Mouse (Mus musculus) CH12F3 (cell line): ENCODE measurements around the gene Lamc2.
"Not testable (repeated sequence)": the region's sequence is repeated elsewhere in the genome, so short reads cannot be mapped to it uniquely, and the experiment has no call there.

Experiments
- in situ Hi-C: fragments of 300-500 bp; cut with MboI; formaldehyde crosslinking; loops from 2 replicates; pipeline ENCODE4 v1.14.3; 2020; ENCODE audit warnings: low sequenced_read_pairs

Lamc2 gene

GRCm38 (mm10) chr1:153098586-153098985 lies 87.7 kb downstream of the Lamc2 start:
- in situ Hi-C loops = no loop called here

GRCm38 (mm10) chr1:153097017-153097675 lies 89.1 kb downstream of the Lamc2 start:
- in situ Hi-C loops = no loop called here

- in situ Hi-C loops = no loop called here
Observed at GRCm38 (mm10) chr1:153095826-153096727, 90.2 kb downstream of the Lamc2 start.

DNA sequence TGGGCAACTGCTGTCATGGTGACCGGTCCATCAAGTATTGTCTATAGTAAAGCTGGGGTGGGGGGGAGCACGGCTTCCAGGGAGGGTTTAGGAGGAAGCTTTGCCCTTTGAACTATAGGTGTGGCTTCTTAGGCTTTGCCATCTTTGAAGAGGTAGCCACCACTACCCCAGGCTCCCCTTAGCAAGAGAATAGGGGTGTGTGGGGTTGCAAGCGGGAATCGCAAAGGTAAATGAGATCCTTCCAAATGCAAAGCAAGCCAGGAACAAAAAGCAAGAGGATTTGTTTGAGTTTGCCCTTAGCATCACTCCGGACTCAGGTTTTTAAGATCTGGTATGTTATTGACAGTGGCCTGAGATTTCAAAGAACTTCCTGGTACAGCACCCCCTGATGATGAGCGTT lies 90.9 kb downstream of the Lamc2 start:
- in situ Hi-C loops = no loop called here

DNA sequence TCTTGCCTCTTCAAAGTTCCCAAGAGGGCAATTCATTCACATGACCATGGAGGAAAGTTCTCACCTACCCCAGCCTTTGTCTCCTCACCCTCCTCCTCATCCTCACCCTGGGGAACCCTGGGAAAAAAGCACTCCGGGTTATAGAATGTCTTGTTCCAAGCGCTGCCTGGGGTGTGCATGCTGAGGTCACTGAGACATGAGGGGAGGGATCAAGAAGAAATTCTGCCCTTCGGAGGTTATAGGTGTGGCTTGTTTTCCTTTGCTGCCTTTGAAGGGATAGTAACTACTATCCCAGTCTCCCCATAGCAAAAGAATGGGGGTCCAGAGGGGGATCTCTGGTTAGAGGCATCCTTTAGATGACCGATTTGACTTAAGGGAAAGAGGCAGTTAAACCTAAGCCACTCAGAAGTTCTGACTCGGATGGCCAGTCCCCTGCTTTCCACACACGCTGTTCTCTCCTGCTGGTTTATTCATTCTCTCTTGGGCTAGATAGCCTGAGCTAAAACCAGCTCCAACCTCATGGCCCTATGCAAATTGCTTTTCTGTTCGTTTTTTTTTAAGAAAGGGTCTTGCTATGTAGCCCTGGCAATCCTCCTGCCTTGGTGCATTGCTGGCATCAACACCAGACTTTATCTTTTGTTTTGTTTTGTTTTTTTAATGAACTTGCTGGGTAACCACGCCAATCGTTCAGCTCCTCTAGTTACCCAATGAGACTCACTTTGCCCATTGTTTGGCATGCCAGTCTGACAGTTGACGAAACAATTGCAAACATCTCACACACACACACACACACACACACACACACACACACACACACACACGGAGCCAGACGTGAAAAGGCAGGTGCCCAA lies 91.8 kb downstream of the Lamc2 start:
- in situ Hi-C loops = no loop called here

GRCm38 (mm10) chr1:153093581-153093980 lies 92.7 kb downstream of the Lamc2 start:
- in situ Hi-C loops = no loop called here

DNA sequence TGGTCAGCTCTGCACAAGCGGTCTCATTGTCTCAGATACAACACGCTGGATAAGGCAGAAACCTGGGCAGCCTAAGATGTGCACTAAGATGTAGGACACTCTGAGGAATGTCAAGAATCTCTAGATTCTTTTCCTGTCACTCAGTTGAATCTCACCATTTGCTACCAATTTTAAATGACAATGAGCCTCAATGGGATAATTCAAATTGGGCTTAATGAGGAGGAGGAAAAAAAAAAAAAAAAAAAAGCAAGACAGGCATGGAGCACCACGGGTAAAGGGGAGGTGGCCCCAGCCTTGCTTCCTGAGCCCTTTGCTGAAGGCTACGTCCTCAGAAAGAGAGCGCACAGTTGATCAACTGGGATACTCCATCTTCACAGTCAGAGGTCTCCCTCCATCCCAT lies 93.1 kb downstream of the Lamc2 start:
- in situ Hi-C loops = no loop called here

- in situ Hi-C loops = no loop called here
Observed at GRCm38 (mm10) chr1:153092237-153092975, 93.8 kb downstream of the Lamc2 start.

- in situ Hi-C loops = no loop called here
Observed at GRCm38 (mm10) chr1:153091438-153092236, 94.6 kb downstream of the Lamc2 start.

DNA sequence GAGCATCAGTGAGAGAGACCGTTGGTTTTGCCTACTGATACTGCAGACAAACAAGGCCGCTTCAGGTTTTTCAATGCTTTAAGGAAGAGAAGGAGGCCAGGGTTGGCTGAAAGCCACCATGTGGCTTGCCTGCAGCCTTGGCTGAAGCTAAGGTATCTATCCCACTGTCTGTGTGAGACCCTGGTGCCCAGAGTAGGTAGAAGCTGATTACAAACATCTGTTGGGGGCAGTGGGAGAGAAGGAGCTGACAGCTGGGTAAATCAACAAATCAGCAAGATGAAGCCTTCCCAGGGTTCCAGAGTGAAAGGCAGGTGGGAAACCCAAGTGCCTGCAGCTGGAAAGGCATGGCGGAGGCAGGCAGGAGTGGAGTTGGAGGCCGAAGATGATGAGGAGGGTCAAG lies 95.4 kb downstream of the Lamc2 start:
- in situ Hi-C loops = no loop called here

DNA sequence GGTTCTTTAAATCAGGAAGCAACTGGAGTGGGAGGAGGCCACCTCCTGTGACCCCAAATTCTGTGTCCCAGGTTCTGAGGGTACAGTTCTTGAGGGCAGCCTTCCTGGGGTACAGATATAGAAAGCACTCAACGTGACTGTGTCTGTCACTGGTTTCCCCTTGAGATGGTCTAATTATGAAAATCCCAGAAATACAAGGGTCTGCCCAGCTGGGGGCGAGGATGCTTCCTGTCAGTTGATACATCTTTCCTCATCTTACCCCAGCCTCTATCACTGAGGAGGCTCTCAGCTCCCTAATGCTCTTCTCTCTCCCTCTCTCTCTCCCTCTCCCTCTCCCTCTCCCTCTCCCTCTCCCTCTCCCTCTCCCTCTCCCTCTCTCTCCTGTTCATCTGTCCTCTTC lies 96.2 kb downstream of the Lamc2 start:
- in situ Hi-C loops = no loop called here

DNA sequence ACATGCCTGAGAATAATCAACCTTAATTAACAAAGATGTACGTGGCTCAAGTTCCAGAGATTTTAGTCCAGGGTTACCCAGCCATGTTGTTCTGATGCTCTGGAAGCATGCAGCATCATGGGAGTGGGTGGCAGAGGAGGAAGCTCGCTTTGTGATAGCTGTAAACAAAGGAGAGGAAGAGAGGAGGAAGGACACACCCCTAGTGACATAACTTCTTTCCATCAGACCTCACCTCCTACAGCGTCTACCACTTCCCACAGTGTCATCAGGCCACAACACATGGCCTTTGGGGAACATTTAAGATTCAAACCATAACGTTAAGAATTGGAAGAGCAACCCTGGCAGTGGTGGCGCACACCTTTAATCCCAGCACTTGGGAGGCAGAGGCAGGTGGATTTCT lies 98.5 kb downstream of the Lamc2 start:
- in situ Hi-C loops = no loop called here

GRCm38 (mm10) chr1:153085198-153085597 lies 101.0 kb downstream of the Lamc2 start:
- in situ Hi-C loops = no loop called here

GRCm38 (mm10) chr1:153084191-153084590 lies 102.1 kb downstream of the Lamc2 start:
- in situ Hi-C loops = no loop called here

DNA sequence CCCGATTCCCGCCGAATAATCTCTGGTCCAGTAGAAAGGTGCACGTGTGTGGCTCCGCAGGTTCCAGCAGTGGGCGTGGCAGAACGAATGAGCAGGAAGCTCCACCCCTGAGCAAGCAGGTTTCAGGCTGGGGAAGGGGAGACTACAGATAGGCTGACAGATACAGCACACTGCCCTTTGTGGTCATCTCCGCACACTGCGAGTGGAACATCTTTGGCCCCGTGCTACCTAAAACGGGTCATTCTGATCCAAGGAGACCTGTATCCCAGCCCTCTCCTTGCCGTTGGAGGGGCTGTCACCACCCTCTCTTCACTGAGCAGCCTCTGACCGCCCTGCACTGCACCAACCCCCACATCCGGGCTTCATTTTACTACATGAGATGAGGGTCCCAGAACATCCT lies 103.0 kb downstream of the Lamc2 start:
- in situ Hi-C loops = not testable (repeated sequence)

- in situ Hi-C loops = no loop called here
Observed at GRCm38 (mm10) chr1:153075955-153076354, 110.3 kb downstream of the Lamc2 start.

- in situ Hi-C loops = no loop called here
Observed at GRCm38 (mm10) chr1:153075087-153075736, 111.0 kb downstream of the Lamc2 start.

DNA sequence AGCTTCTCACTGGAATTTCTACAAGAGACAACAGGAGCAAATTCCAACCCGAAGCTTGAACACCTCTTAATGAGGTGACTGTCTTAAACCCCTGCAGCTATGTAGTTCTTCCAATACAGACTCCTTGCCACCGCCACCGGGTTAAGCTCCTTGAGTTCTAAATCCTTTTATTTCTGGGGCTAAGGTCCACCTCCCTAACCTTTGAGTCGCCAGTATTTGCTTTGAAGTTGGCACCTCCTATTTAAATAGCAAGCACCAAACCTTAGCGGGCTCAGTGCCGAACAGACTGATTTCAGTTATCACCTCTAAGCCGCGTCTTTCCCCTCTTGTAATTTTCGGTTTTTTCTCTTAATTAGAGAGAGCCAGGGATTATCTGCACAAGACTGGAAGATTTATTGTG lies 112.8 kb downstream of the Lamc2 start:
- in situ Hi-C loops = no loop called here
